Mouse (Mus musculus) ES-E14 (cell line): ENCODE data around the gene Actn1.

ENCODE experiments used
- MAFK ChIP-seq: IDR thresholded peaks from 2 replicates; pipeline ENCODE4 v1.6.1; 2014; ENCODE audit warnings: mild to moderate bottlenecking, low read depth, low read length, inconsistent platforms; ENCODE audit not compliant: insufficient read depth
- ZNF384 ChIP-seq: IDR thresholded peaks from 2 replicates; pipeline ENCODE4 v1.6.1; 2012; ENCODE audit warnings: low read depth, low read length, inconsistent platforms

DNA sequence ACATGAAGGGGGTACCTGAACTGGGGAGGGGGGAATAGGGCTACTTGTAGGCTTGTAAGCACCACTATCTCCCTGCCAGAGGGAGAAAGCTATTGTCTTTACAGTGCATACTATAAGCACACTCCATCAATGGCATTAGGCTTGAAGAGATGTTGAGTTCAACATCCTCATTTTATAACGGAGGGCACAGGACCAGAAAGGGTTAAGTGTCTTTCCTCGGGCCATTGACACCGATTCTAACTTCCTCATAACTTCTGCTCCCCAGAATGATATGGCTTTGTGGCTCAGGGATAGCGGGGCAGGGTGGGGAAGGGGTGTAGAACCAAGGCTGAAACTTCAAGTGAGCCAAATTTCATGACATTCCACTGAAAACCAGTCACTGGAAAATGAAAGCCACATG is 46.9 kb downstream of the Actn1 start:
- TF ChIP-seq ZNF384 (no peak), MAFK (no peak)
